Mouse (Mus musculus) layer of hippocampus, postnatal 10 days (tissue): ENCODE results near the gene Vax1. TPM values are rescaled to one million over a fixed set of nuclear protein-coding genes. Genes with fewer than 3 reads are reported as not detected.

Source experiments
- DNase-seq, 2 experiments: peaks; one replicate each; pipeline ENCODE4 v3.0.0; 2021; ENCODE audit warnings: low spot score in 2 of 2
- long read RNA-seq: library from polyadenylated mRNA; stranded (forward); transcript quantifications from one replicate; pipeline ENCODE4 v2.0.0, GENCODE M21; 2023
- total RNA-seq, 2 experiments: library from RNA; stranded (reverse); gene quantifications; 2 replicates each; pipeline ENCODE4 v1.2.3; 2021

The Vax1 gene
- 1 to 10 TPM; 1.7 to 2.9 TPM for total RNA-seq
- long read RNA-seq, partial matches to known transcripts, result 0 of 2 reads
- long read RNA-seq, other reads (novel, unspliced or antisense), result 0 of 2 reads

DNA sequence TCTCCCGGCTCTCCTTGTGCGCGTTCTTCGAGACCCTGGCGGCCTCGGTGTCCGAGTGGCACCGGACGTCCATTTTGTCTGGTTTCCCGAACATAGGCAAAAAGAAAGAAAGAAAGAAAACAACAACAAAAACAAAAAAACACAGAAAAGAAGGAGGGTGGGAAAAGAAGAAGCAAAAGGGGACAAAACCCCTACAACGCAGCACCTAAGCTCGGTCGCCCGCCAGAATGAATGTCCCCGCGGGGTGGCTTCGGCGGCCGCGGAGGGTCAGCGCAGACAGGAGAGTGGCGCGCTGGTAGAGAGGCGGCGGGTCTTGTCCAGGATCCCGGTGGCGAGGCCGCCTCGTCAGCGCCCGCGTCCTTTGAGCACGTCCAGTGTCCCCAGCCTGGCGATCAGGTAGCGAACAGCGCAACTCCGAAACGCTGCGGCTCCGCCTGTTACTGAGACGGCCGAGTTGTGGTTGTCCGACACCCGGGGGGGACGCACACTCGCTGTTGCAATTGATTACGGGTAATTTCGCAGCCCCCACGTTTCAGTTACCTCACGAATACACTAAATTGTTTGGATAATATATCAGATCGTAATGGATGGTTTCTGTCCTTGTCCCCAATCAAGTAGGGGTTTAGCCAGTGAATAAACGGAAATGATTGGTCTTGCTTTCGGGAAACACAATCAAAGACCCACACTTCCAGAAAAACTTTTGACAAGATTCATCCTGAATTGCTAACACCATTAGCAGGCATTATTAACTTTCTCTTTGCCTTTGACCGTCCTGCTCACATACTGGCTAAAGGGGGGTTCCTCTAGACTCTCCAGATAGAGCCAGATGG is at the start of gene Vax1:
Gene Vax1, minus strand, starts transcription at position 121 of the 830 bp plus-strand sequence.
- no peak for DNase-seq

DNA sequence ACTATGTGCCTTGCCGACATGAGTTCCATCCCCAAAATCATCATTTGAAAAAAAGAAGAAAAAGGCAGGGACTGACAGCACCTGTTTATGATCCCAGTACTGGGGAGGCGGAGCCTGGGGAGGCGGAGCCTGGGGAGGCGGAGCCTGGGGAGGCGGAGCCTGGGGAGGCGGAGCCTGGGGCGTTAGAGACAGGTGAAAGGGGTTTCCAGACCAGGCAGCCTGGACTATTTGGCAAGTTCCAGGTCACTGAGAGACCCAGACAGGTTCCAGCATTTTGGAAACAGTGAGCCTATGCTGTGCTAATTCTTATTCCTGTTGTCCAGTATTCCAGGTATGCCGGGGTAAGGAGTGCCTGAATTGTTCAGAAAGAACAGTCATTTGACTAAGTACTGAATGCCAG is 49.1 kb upstream of the Vax1 start, which contains the start of gene Kcnk18:
Gene Kcnk18, plus strand, starts transcription at position 224 of the 400 bp plus-strand sequence.
- DNase-seq, result no peak

- DNase-seq, result no peak
Observed at GRCm38 (mm10) chr19:59216891-59217290, 47.0 kb upstream of the Vax1 start.

- no peak for DNase-seq
Observed at GRCm38 (mm10) chr19:59208986-59209385, 39.1 kb upstream of the Vax1 start.

- DNase-seq, result peak; percentile 87
Observed at GRCm38 (mm10) chr19:59208475-59208874, 38.6 kb upstream of the Vax1 start.

DNA sequence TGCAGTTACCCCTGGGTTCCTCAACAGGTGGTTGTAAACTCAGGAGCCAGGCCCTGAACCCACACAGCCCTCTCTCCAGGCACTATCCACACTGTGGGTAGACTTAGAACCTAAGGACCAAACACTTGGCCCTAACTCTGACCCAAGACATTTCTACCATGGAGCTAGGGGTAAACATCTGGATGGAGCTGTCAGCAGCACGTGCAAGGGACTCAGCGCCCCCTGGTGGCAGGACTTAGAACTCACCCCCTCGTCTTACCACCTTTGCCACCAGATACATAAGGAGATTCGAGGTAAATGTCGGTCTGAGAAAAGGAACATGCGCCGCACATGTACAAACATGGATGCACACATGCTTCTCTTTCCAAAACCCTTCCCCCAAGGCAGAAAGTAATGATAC is 28.3 kb upstream of the Vax1 start:
- peak; percentile 34 to 49 for DNase-seq

DNA sequence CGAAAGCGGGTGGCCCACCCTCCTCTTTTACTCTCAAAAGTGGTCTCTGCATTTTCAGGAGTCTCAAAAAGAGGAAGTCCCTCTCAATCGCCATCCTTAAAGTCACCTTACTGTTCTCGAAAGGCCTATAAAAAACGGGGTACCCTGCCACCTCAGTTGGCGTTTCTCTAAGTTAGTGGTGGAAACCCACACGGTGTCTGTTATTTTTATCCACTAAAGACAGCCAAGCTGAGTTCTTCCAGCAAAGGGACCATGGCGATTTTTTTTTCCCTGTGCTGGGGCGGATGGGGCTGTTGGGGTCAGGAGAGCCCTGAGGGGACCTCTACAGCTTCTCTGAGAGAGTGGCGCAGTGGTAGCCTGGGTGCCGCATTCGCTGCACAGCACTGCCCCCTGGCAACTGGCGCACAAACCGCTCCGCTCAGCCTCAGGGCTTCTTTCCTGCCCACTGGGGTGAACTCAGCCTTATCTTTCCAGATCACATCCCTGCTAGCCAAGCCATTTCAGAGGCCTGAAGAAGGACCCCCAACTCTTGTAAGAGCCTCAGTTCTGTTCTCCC is 26.3 kb upstream of the Vax1 start:
- peak; percentile 63 to 76 for DNase-seq

- no peak for DNase-seq
Observed at GRCm38 (mm10) chr19:59195181-59195770, 25.4 kb upstream of the Vax1 start.

DNA sequence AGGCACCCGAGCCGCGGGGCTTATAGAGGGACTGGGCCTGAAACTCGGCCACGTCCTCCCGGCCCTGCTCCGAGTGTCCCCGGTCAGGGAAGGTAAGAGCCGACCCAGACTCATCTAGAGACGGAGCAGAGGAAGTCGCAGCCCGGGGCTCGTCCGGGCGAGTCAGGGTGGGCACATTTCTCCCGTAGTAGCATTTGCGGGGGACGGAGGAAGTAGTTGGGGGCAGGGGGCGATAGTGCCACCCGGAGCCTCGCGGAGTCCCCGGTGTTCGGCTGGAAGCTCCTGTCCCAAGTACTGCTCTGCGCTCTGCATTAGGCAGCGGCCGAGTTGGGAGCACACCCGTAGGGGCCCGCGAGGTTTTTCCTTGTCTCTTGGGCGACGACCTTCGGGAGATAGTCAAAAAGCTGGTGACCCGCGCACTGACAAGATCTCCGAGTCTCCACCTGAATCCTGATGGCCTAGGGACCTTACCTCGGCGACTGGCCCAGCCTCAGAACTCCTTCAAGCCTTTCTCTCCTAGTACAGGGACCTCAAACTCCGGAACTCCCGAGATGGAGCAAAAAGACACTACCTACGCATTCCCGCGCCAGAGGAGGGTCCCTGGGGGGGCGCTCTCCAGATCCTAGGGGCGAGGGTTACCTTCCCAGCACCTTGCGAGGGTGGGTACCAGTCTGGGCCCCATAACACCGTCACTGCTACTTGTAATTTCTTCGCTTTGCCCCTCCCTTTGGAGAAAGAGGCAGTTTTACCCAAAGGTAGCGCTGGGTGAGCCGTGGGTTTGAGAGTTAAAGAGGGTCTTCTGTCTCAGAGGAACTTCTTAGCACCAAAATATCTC is 24.3 kb upstream of the Vax1 start:
- no peak for DNase-seq

DNA sequence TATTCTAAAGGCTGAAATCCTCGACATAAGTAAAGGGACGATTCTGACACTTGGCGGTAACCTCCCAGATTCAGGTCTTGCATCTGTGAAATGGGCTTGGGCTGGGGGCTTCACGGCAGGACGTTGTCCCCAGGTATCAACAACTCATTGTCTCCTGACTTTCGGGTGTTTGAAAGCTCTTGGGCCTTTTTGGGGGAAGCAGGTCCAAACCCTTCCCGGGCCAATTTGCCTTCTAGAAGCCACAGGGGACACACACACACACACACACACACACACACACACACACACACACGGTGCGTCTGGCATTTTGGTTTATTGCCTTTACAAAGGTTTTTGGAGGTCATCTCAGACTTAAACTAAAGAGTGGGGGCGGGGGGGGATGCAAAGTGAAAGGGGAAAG is 23.6 kb upstream of the Vax1 start:
- DNase-seq, result no peak

GRCm38 (mm10) chr19:59192491-59192890 is 22.6 kb upstream of the Vax1 start:
- DNase-seq, result no peak

GRCm38 (mm10) chr19:59191123-59191505 is 21.3 kb upstream of the Vax1 start:
- no peak for DNase-seq

DNA sequence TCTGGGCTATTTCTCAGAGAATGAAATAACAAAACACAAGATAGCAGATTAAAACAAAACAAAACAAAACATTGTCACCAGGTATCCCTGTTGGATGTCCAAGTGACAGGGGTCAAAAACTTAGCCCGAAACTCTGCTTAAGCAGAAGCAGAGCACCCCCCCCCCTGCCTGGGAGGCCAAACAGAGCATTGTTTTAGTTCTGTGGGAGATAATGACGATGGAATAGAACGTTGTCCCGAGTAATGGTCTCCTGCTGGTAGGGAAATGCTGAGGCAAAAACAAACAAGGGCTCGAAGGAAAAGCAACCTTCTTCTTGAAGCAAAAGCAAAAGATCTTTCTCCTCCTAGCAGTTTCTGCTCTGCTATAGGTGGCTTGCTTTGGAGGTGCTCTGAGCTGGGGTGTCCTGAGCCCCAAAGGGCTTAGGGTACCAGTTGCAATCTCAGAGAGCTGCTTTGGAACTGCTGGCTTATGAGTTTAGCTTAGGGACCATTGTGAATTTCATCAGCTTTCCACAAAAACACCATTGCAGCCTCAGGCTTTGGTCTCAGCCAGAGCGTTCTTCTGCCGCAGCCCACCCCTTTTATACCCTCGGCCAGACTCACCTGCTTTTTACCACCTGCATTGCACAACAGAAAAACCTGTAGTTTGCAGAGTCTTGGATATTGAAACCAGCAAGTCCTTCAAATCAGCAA is 20.7 kb upstream of the Vax1 start:
- DNase-seq, result no peak

- DNase-seq, result no peak
Observed at GRCm38 (mm10) chr19:59188981-59189380, 19.1 kb upstream of the Vax1 start.

GRCm38 (mm10) chr19:59184000-59184399 is 14.1 kb upstream of the Vax1 start:
- no peak for DNase-seq

DNA sequence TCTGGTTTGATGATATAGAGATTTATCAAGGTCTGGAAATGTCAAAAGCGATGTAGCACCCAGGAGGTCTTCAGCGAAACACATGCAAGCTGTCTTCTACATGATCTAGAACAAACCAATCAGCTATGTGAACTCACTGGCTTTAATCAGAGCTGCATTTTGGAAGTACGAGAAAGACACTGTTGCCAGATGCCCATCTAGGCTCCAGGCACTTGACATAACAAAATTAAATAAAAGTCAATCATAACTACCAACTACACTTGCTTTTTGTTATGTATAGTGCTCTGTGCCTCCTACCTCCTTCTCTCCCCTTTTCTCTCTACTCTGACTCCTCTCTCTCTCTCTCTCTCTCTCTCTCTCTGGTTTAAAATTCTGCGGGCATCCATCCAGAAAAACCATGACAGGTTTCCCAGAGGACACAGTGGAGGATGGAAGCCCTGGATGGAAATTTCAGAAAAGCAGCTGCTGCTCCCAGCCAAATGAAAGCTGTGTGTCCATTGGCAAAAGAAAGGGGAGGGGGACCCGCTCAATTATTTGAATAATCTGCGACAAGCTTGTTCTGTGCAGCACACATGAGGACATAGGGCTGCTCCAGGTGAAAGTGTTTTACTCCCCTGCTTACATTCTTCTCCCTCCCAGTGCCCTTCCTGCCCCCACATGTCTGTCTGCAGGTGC is 3.6 kb upstream of the Vax1 start:
- DNase-seq, result no peak

- DNase-seq, result no peak
Observed at GRCm38 (mm10) chr19:59172781-59173180, 2.9 kb upstream of the Vax1 start.

- no peak for DNase-seq
Observed at GRCm38 (mm10) chr19:59171871-59172245, 2.0 kb upstream of the Vax1 start.

DNA sequence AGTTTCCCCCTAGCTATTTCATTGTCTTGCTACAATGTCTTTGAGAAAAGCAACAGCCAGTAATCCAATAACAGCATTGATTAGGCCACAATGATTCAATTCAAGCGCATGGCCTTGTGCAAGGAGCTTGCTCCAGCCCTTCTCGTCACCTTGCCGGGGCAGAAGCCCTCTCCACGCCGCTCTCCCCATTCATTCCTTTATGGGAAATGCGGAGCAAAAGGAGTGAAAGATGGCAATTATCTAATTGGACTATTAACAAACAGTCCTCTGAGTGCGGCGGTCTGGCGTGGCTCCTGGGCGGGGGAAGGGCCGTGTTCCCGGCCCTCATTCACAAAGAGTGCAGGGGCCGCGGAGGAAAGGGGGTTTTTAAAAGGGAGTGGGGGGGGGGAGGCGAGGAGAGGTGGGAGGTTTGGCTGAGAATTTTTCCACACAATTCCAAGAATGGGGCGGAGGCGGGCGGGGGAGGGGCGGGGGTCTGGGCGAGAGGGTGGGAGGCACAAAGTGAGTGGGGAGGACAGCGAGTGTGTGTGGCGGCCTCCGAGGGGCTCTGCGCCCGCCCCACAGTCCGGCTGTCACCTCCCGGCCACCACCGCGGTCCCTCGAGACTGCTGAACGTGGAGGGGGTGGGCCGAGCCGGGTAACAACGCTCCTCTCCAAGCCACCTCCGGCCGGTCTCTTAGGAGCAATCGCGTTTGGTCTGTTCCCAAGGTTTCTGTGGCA is 1.5 kb upstream of the Vax1 start:
- DNase-seq, result no peak

DNA sequence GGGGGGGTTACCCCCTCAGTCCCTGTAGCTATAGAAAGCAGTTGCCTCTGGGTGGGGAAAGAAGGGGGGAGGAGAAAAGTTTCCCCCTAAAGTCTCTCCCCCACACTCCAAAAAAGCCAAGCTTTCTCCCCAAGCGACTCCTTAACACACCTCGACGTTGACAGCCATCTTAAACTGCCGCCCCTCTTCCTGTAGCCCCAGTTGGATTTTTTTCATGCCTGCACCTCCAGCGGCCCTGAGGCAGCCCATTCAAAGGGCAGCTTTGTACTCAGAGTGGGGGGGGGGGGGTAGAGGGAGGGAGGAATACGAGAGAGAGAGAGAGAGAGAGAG is 875 bp upstream of the Vax1 start:
- DNase-seq, result no peak
